Mouse (Mus musculus) myocyte (in vitro differentiated cells): ENCODE data around the gene Gne. TPM values are rescaled to one million over a fixed set of nuclear protein-coding genes. Genes with fewer than 3 reads are reported as not detected.
A peak's percentile ranks its signal among the peaks of the same experiment; 100 is the strongest.

ENCODE experiments used
- H3K27me3 ChIP-seq: one replicate; pipeline ENCODE4 v1.6.1; 2011; ENCODE audit not compliant: control insufficient read depth, insufficient read depth, insufficient read length
- H3K36me3 ChIP-seq: one replicate; pipeline ENCODE4 v1.6.1; 2011; ENCODE audit not compliant: control insufficient read depth, insufficient read depth
- H3K4me2 ChIP-seq: one replicate; pipeline ENCODE4 v1.6.1; 2011; ENCODE audit warnings: low read depth, control low read depth
- H3K4me3 ChIP-seq: one replicate; pipeline ENCODE4 v1.5.1; 2011; ENCODE audit warnings: mild to moderate bottlenecking, control low read depth, moderate library complexity
- H3K79me2 ChIP-seq: one replicate; pipeline ENCODE4 v1.6.1; 2011; ENCODE audit not compliant: control insufficient read depth, insufficient read depth
- H3ac ChIP-seq: one replicate; pipeline ENCODE4 v1.6.1; 2011; ENCODE audit not compliant: control insufficient read depth, insufficient read length
- CEBPB ChIP-seq: IDR thresholded peaks from 2 replicates; pipeline ENCODE4 v1.6.1; 2011; ENCODE audit warnings: mild to moderate bottlenecking, moderate library complexity; ENCODE audit not compliant: poor library complexity, insufficient read depth, severe bottlenecking
- E2F4 ChIP-seq: IDR thresholded peaks from one replicate; pipeline ENCODE4 v1.6.1; 2011; ENCODE audit warnings: mild to moderate bottlenecking, control low read depth, moderate library complexity; ENCODE audit not compliant: insufficient read depth
- MAX ChIP-seq: IDR thresholded peaks from one replicate; pipeline ENCODE4 v1.6.1; 2011; ENCODE audit warnings: low read depth, mild to moderate bottlenecking, control low read depth
- MYOD1 ChIP-seq, 3 experiments: IDR thresholded peaks; one replicate each; pipeline ENCODE4 v1.6.1; 2011; ENCODE audit warnings: control low read depth in 2 of 3, low read depth in 2 of 3, mild to moderate bottlenecking in 2 of 3, moderate library complexity in 1 of 3; ENCODE audit not compliant: insufficient read length in 2 of 3, control insufficient read depth in 1 of 3
- MYOG ChIP-seq, 3 experiments: IDR thresholded peaks; one replicate each; pipeline ENCODE4 v1.6.1; 2011; ENCODE audit warnings: control low read depth in 2 of 3, low read depth in 2 of 3, mild to moderate bottlenecking in 2 of 3; ENCODE audit not compliant: insufficient read length in 2 of 3, control insufficient read depth in 1 of 3, insufficient read depth in 1 of 3
- POLR2A ChIP-seq: IDR thresholded peaks from one replicate; pipeline ENCODE4 v1.6.1; 2011; ENCODE audit warnings: low read depth, mild to moderate bottlenecking, control low read depth, moderate library complexity; ENCODE audit not compliant: insufficient read length
- POLR2AphosphoS2 ChIP-seq: IDR thresholded peaks from one replicate; pipeline ENCODE4 v1.6.1; 2011; ENCODE audit warnings: low read depth, control low read depth; ENCODE audit not compliant: insufficient read length
- REST ChIP-seq: IDR thresholded peaks from one replicate; pipeline ENCODE4 v1.6.1; 2011; ENCODE audit warnings: mild to moderate bottlenecking, control low read depth, moderate library complexity; ENCODE audit not compliant: insufficient read depth, insufficient read length
- SRF ChIP-seq: IDR thresholded peaks from one replicate; pipeline ENCODE4 v1.6.1; 2011; ENCODE audit warnings: low read depth; ENCODE audit not compliant: control insufficient read depth, insufficient read length
- TCF12 ChIP-seq: IDR thresholded peaks from one replicate; pipeline ENCODE4 v1.6.1; 2011; ENCODE audit warnings: mild to moderate bottlenecking, control low read depth; ENCODE audit not compliant: poor library complexity, insufficient read depth, severe bottlenecking
- TCF3 ChIP-seq: IDR thresholded peaks from one replicate; pipeline ENCODE4 v1.6.1; 2011; ENCODE audit warnings: low read depth, control low read depth; ENCODE audit not compliant: insufficient read length
- USF1 ChIP-seq: IDR thresholded peaks from one replicate; pipeline ENCODE4 v1.6.1; 2011; ENCODE audit warnings: low read depth, mild to moderate bottlenecking, control low read depth, moderate library complexity
- polyA plus RNA-seq: library from polyadenylated mRNA; unstranded; fragments of >200 nt; fragmentation: generic; extraction: Trizol; gene quantifications from one replicate; pipeline ENCODE4 v1.2.1, GENCODE M21; 2012; ENCODE audit warnings: missing spikeins

The Gne gene
- polyA plus RNA-seq, 1 experiment: 13.9 TPM

DNA sequence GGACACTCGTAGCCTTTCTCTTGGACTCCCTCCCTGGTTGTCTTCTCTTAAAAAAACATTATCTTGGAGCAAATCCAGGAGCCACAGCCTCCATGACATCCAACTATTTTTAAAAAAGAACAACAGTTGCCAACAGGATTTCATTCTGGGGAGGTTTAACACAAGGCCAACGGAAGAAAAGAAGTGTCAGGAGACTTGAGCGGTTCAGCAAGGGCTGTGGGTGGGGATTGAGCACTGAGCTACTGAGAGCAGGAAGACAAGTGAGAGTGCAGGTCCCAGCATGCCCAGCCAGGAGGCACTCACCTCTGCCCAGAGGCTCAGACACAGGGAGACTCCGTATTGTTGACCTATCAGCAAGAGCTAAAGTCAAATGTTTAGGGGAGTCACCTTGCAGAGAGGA, 28.8 kb upstream of the Gne start:
- H3K4me3 ChIP-seq: no peak overlapping the region
- H3K4me2 ChIP-seq: peak overlapping the region; percentile 22
- H3K27me3 ChIP-seq: no peaks in the 10 kb centered on the region
- TF ChIP-seq TCF3 (no peak), POLR2A (no peak), TCF12 (no peak), MYOD1 (IDR thresholded peaks at IDR 0.05; ENCODE audit: control insufficient read depth in 1 of 3, insufficient read length in 2 of 3, low read depth in 2 of 3) (no peak), SRF (no peak), POLR2AphosphoS2 (no peak), CEBPB (no peak), MYOG (IDR thresholded peaks at IDR 0.05; ENCODE audit: control insufficient read depth in 1 of 3, insufficient read depth in 1 of 3, insufficient read length in 2 of 3, low read depth in 2 of 3) (no peak)
- H3K79me2 ChIP-seq: no peaks in the 10 kb centered on the region
- no peak overlapping the region for H3ac ChIP-seq
- no peaks in the 10 kb centered on the region for H3K36me3 ChIP-seq

DNA sequence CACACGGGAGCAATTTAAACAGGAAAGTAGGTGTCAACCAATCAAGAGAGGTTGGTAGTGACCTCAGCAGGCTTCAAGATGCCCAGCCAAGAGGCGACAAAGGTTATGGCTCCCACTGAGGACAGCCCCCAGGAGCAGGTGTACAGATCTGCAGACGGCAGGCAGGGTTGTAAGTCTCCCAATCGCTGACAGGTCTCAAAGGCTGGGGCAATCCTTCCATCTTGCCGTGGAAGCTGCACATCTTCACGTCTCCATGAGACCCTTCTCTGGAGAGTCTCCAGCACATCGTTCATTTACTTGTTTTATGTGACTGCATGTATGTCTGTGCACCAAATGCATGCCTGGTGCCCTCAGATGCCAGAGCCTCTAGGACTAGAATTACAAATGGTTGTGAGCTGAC, 26.8 kb upstream of the Gne start:
- Histone ChIP-seq H3ac (no peak overlapping the region), H3K79me2 (no peaks in the 10 kb centered on the region)
- TF ChIP-seq REST: no peak
- no peak for TF ChIP-seq MYOG (IDR thresholded peaks at IDR 0.05; ENCODE audit: control insufficient read depth in 1 of 3, insufficient read depth in 1 of 3, insufficient read length in 2 of 3, low read depth in 2 of 3)
- no peak for TF ChIP-seq USF1
- TF ChIP-seq MYOD1 (IDR thresholded peaks at IDR 0.05; ENCODE audit: control insufficient read depth in 1 of 3, insufficient read length in 2 of 3, low read depth in 2 of 3): no peak
- no peak for TF ChIP-seq E2F4
- no peak for TF ChIP-seq CEBPB
- TF ChIP-seq TCF12: no peak
- no peak for TF ChIP-seq POLR2AphosphoS2
- no peak for TF ChIP-seq SRF
- TF ChIP-seq MAX: no peak
- TF ChIP-seq TCF3: no peak
- no peak for TF ChIP-seq POLR2A

DNA sequence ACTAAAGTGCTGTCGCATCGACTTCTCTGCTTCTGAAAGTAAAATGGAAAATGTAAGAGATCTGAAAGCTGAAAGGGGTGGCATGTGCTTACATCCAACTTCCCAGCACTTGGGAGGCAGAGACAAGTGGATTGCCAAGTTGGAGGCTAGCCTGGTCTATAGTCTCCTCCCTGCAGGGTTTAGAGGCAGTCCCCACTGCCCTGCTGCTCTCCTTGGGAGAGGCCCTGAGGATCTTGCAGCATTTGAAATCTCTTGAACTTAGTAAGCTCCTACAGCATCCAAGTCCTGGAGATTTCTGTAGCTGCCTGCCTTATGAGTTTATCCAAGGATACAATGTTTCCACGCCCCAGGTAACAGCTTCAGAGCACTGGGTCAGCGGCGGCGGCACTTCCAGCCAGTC, 24.3 kb upstream of the Gne start:
- Histone ChIP-seq H3ac (no peak overlapping the region), H3K27me3 (peaks cover 14% of the 10 kb centered on the region), H3K4me3 (no peak overlapping the region), H3K79me2 (no peaks in the 10 kb centered on the region), H3K36me3 (no peaks in the 10 kb centered on the region), H3K4me2 (no peak overlapping the region)
- TF ChIP-seq TCF12 (no peak), MYOG (IDR thresholded peaks at IDR 0.05; ENCODE audit: control insufficient read depth in 1 of 3, insufficient read depth in 1 of 3, insufficient read length in 2 of 3, low read depth in 2 of 3) (no peak), E2F4 (no peak), MAX (no peak), POLR2AphosphoS2 (no peak), USF1 (no peak), SRF (no peak), TCF3 (no peak), POLR2A (no peak), CEBPB (no peak)

More for the DNA sequence above, 26.8 kb upstream of the Gne start:
- Histone ChIP-seq H3K4me2 (no peak overlapping the region), H3K36me3 (no peaks in the 10 kb centered on the region), H3K27me3 (no peaks in the 10 kb centered on the region), H3K4me3 (no peak overlapping the region)

DNA sequence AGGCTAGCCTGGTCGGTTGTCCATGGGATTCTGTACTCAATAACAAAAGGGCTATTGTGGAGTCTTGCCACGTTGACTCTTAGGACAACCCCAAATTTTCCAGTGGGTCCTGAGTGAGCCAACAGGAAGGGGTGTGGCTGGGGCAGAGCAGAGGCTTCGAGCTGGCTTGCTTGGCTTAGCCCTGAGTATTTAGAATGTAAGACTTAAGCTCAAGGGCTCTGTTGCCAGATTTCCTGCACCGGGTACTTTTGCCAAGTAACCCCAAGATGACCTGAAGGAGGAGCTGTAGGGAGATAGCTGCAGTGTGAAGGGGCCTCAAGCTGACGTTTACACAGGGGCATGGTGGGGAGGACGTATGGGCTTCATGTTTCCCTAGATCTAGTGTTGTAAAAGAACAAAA, 23.4 kb upstream of the Gne start:
- no peaks in the 10 kb centered on the region for H3K36me3 ChIP-seq
- no peaks in the 10 kb centered on the region for H3K79me2 ChIP-seq
- TF ChIP-seq MYOG (IDR thresholded peaks at IDR 0.05; ENCODE audit: control insufficient read depth in 1 of 3, insufficient read depth in 1 of 3, insufficient read length in 2 of 3, low read depth in 2 of 3) (no peak), CEBPB (no peak), MAX (no peak), SRF (no peak), POLR2A (no peak), TCF12 (no peak), USF1 (no peak), TCF3 (no peak), MYOD1 (IDR thresholded peaks at IDR 0.05; ENCODE audit: control insufficient read depth in 1 of 3, insufficient read length in 2 of 3, low read depth in 2 of 3) (no peak), REST (no peak), E2F4 (no peak), POLR2AphosphoS2 (no peak)
- H3K27me3 ChIP-seq: peaks cover 15% of the 10 kb centered on the region
- H3K4me2 ChIP-seq: no peak overlapping the region
- no peak overlapping the region for H3K4me3 ChIP-seq
- no peak overlapping the region for H3ac ChIP-seq
